Mouse (Mus musculus) midbrain, embryonic 11.5 days (tissue): ENCODE measurements around the gene Rasgrf1. TPM values are rescaled to one million over a fixed set of nuclear protein-coding genes. Genes with fewer than 3 reads are reported as not detected.

Experiments
- ATAC-seq: fragments of 200-750 bp; cut with Nextera tagmentation; 2 replicates; pipeline ENCODE4 v1.8.0; 2017; ENCODE audit warnings: moderate TSS enrichment, moderate library complexity; ENCODE audit not compliant: low FRiP score
- DNase-seq: peaks from one replicate; pipeline ENCODE4 v3.0.0; 2015; ENCODE audit warnings: low spot score; ENCODE audit errors: missing footprints
- H3K27ac ChIP-seq: fragments of 300-500 bp; sonication (generic); 2 replicates; pipeline ENCODE4 v1.5.1; 2014; ENCODE audit warnings: low read depth, low read length
- H3K27me3 ChIP-seq: fragments of 300-500 bp; sonication (generic); 2 replicates; pipeline ENCODE4 v1.6.1; 2014; ENCODE audit warnings: mild to moderate bottlenecking, low read length, moderate library complexity, mixed read lengths; ENCODE audit not compliant: control insufficient read depth, insufficient read depth
- H3K36me3 ChIP-seq: fragments of 300-500 bp; sonication (generic); 2 replicates; pipeline ENCODE4 v1.6.1; 2014; ENCODE audit warnings: mild to moderate bottlenecking, low read length, moderate library complexity, mixed read lengths; ENCODE audit not compliant: control insufficient read depth, insufficient read depth
- H3K4me1 ChIP-seq: fragments of 300-500 bp; sonication (generic); 2 replicates; pipeline ENCODE4 v1.6.1; 2014; ENCODE audit warnings: low read length; ENCODE audit not compliant: control insufficient read depth, insufficient read depth
- H3K4me2 ChIP-seq: fragments of 300-500 bp; sonication (generic); 2 replicates; pipeline ENCODE4 v1.6.1; 2014; ENCODE audit warnings: mild to moderate bottlenecking, moderate library complexity
- H3K4me3 ChIP-seq: fragments of 300-500 bp; sonication (generic); 2 replicates; pipeline ENCODE4 v1.5.1; 2014; ENCODE audit warnings: low read depth, low read length
- H3K9ac ChIP-seq: fragments of 300-500 bp; sonication (generic); 2 replicates; pipeline ENCODE4 v1.6.1; 2014; ENCODE audit warnings: low read length
- H3K9me3 ChIP-seq: fragments of 300-500 bp; sonication (generic); 2 replicates; pipeline ENCODE4 v1.6.1; 2016; ENCODE audit warnings: low read length; ENCODE audit not compliant: control insufficient read depth
- WGBS: fragments of 180-500 bp; shearing (Covaris S2); extraction: QIAGEN DNeasy Blood & Tissue Kit; methylation state at CpG from one replicate; pipeline ENCODE4 v1.1.7; 2014; 5-methylcytosine and 5-hydroxymethylcytosine counted together
- polyA plus RNA-seq: library from polyadenylated mRNA; unstranded; fragments of >200 nt; fragmentation: Nextera tagmentation; extraction: Ambion mirVana; gene quantifications from 2 replicates; pipeline ENCODE4 v1.2.1, GENCODE M21; 2014

Gene Rasgrf1
- polyA plus RNA-seq, 1 experiment from 2014 or later = 0.18 TPM

- Histone ChIP-seq H3K27ac (no peak overlapping the region), H3K36me3 (no peaks in the 10 kb centered on the region), H3K9ac (no peak overlapping the region), H3K4me3 (no peak overlapping the region), H3K4me2 (no peak overlapping the region), H3K9me3 (no peaks in the 10 kb centered on the region), H3K4me1 (no peaks in the 10 kb centered on the region), H3K27me3 (no peaks in the 10 kb centered on the region)
- 54% methylated on average over 3 of the region's 3 CpGs for WGBS
- peak; percentile 72 for DNase-seq
- ATAC-seq = no peak
These were observed 62.6 kb downstream of the Rasgrf1 start for GRCm38 (mm10) chr9:89972321-89972720.

- no peak overlapping the region for H3K9ac ChIP-seq
- ATAC-seq = no peak
- WGBS = 42% methylated on average over 5 of the region's 5 CpGs
These were observed 64.1 kb downstream of the Rasgrf1 start for GRCm38 (mm10) chr9:89973856-89974255.

GRCm38 (mm10) chr9:89974463-89974931 lies 64.8 kb downstream of the Rasgrf1 start:
- no peak overlapping the region for H3K4me2 ChIP-seq
- no peak overlapping the region for H3K27ac ChIP-seq
- no peaks in the 10 kb centered on the region for H3K9me3 ChIP-seq
- no peak overlapping the region for H3K9ac ChIP-seq
- ATAC-seq (no peak), DNase-seq (no peak)
- no peaks in the 10 kb centered on the region for H3K4me1 ChIP-seq
- H3K27me3 ChIP-seq = no peaks in the 10 kb centered on the region
- H3K36me3 ChIP-seq = no peaks in the 10 kb centered on the region
- 86% methylated on average over 10 of the region's 10 CpGs for WGBS
- no peak overlapping the region for H3K4me3 ChIP-seq

More at GRCm38 (mm10) chr9:89973856-89974255, 64.1 kb downstream of the Rasgrf1 start:
- DNase-seq = no peak
- no peaks in the 10 kb centered on the region for H3K9me3 ChIP-seq
- H3K4me3 ChIP-seq = no peak overlapping the region
- H3K27ac ChIP-seq = no peak overlapping the region
- H3K27me3 ChIP-seq = no peaks in the 10 kb centered on the region
- no peak overlapping the region for H3K4me2 ChIP-seq
- no peaks in the 10 kb centered on the region for H3K36me3 ChIP-seq
- H3K4me1 ChIP-seq = no peaks in the 10 kb centered on the region

GRCm38 (mm10) chr9:89976366-89976940 lies 66.7 kb downstream of the Rasgrf1 start:
- Histone ChIP-seq H3K4me1 (no peaks in the 10 kb centered on the region), H3K9me3 (no peaks in the 10 kb centered on the region), H3K4me2 (no peak overlapping the region), H3K4me3 (no peak overlapping the region), H3K36me3 (no peaks in the 10 kb centered on the region), H3K9ac (no peak overlapping the region), H3K27me3 (no peaks in the 10 kb centered on the region), H3K27ac (no peak overlapping the region)
- ATAC-seq (no peak), DNase-seq (no peak)
- WGBS = 79% methylated on average over 6 of the region's 6 CpGs

- 50% methylated on average over 3 of the region's 3 CpGs for WGBS
These were observed 69.5 kb downstream of the Rasgrf1 start for GRCm38 (mm10) chr9:89979248-89979647.

GRCm38 (mm10) chr9:89982256-89982655 lies 72.5 kb downstream of the Rasgrf1 start:
- Histone ChIP-seq H3K27ac (no peak overlapping the region), H3K4me1 (no peaks in the 10 kb centered on the region), H3K9me3 (no peaks in the 10 kb centered on the region), H3K4me3 (no peak overlapping the region), H3K36me3 (no peaks in the 10 kb centered on the region), H3K27me3 (no peaks in the 10 kb centered on the region), H3K9ac (no peak overlapping the region), H3K4me2 (no peak overlapping the region)
- no peak for ATAC-seq
- no peak for DNase-seq
- 75% methylated on average over 1 of the region's 1 CpGs for WGBS

More at GRCm38 (mm10) chr9:89979248-89979647, 69.5 kb downstream of the Rasgrf1 start:
- H3K36me3 ChIP-seq = no peaks in the 10 kb centered on the region
- H3K4me1 ChIP-seq = no peaks in the 10 kb centered on the region
- no peak overlapping the region for H3K9ac ChIP-seq
- no peak overlapping the region for H3K4me3 ChIP-seq
- H3K9me3 ChIP-seq = no peaks in the 10 kb centered on the region
- no peak for ATAC-seq
- H3K27ac ChIP-seq = no peak overlapping the region
- H3K4me2 ChIP-seq = no peak overlapping the region
- DNase-seq = no peak
- H3K27me3 ChIP-seq = no peaks in the 10 kb centered on the region

- no peak overlapping the region for H3K4me2 ChIP-seq
- no peak overlapping the region for H3K27ac ChIP-seq
- DNase-seq (no peak), ATAC-seq (no peak)
- 90% methylated on average over 3 of the region's 3 CpGs for WGBS
- no peaks in the 10 kb centered on the region for H3K27me3 ChIP-seq
- H3K4me1 ChIP-seq = no peaks in the 10 kb centered on the region
- no peak overlapping the region for H3K9ac ChIP-seq
- no peak overlapping the region for H3K4me3 ChIP-seq
- no peaks in the 10 kb centered on the region for H3K36me3 ChIP-seq
- H3K9me3 ChIP-seq = no peaks in the 10 kb centered on the region
These were observed 78.3 kb downstream of the Rasgrf1 start for GRCm38 (mm10) chr9:89988053-89988452.

GRCm38 (mm10) chr9:89988811-89989528 lies 79.3 kb downstream of the Rasgrf1 start:
- no peaks in the 10 kb centered on the region for H3K36me3 ChIP-seq
- DNase-seq (no peak), ATAC-seq (no peak)
- no peaks in the 10 kb centered on the region for H3K27me3 ChIP-seq
- no peak overlapping the region for H3K27ac ChIP-seq
- no peak overlapping the region for H3K4me2 ChIP-seq
- no peaks in the 10 kb centered on the region for H3K9me3 ChIP-seq
- H3K4me1 ChIP-seq = no peaks in the 10 kb centered on the region
- no peak overlapping the region for H3K4me3 ChIP-seq
- 87% methylated on average over 10 of the region's 10 CpGs for WGBS
- H3K9ac ChIP-seq = no peak overlapping the region

GRCm38 (mm10) chr9:90006432-90006831 lies 96.7 kb downstream of the Rasgrf1 start:
- Histone ChIP-seq H3K4me3 (no peak overlapping the region), H3K9me3 (no peaks in the 10 kb centered on the region), H3K4me1 (no peaks in the 10 kb centered on the region), H3K36me3 (no peaks in the 10 kb centered on the region), H3K27me3 (no peaks in the 10 kb centered on the region), H3K4me2 (no peak overlapping the region), H3K27ac (no peak overlapping the region), H3K9ac (no peak overlapping the region)
- WGBS = 92% methylated on average over 3 of the region's 3 CpGs
- DNase-seq (no peak), ATAC-seq (no peak)
